Mouse (Mus musculus): ENCODE data around the gene Ulk2. TPM values are rescaled to one million over a fixed set of nuclear protein-coding genes. Genes with fewer than 3 reads are reported as not detected.
"Not testable (repeated sequence)": the region's sequence is repeated elsewhere in the genome, so short reads cannot be mapped to it uniquely, and the experiment has no call there.

Gene Ulk2
- 10 to 100 TPM in 1 of 2 experiments, 1 to 10 TPM in 1; 7.7 to 12.1 TPM for polyA plus RNA-seq (2017; shearing (Covaris generic))

GRCm38 (mm10) chr11:61854988-61855411 lies at the start of gene Ulk2:
Gene Ulk2 (minus strand): TSS chr11:61855073.
- ATAC-seq = peak; percentile 72

DNA sequence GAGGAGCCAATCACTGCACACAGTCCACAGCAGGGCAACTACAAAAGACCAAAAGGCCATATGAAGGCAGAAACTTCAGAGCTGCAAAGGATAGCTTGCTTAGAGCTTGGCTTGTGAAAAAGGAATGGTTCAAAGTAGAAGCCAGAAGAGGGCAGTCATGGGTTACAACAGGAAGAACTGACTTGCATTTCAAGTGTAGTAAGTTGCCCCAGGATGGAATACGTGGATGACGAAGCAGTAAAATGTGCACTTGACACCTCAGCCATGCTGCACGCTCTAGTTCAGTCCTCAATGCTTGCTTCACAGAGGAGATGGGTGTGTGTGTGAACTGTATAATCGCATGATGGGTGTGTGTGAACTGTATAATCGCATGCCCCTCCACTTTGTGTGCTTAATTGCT lies 27.3 kb upstream of the Ulk2 start:
- no peak for ATAC-seq

DNA sequence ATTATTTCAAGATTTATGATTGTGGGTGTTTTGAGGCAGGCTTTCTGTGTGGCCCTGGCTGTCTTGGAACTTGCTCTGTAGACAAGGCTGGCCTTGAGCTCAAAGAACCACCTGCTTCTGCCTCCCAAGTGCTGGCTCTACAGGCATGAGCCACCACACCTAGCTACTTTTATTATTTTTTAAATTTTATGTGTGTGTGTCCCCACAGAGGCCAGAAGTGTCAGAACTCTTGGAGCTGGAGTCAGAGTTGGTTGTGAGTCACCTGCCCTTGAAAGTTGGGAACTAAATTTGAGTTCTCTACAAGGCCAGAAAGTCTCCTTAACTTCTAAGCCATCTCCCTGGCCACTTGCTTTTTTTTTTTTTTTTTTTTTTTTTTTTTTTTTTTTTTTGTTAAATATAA lies 25.0 kb upstream of the Ulk2 start:
- ATAC-seq = no peak

DNA sequence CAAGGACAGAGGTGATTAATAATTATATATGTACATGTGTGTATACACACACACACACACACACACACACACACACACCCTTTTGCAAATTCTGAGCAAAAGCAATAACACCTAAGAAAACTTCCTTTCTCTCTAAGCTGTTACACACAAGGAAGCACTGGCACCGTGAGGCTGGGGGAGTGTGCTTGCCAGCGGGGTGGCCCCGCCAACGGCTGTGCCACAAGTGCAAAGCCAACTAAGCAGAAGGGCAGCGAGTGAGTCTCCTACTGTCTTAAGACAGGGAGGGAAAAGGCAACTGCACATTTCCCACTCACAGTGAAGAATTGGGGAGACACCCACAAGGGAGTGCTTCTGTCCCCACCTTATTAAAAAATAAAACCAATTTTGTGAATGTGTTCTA lies 17.0 kb upstream of the Ulk2 start:
- no peak for ATAC-seq

DNA sequence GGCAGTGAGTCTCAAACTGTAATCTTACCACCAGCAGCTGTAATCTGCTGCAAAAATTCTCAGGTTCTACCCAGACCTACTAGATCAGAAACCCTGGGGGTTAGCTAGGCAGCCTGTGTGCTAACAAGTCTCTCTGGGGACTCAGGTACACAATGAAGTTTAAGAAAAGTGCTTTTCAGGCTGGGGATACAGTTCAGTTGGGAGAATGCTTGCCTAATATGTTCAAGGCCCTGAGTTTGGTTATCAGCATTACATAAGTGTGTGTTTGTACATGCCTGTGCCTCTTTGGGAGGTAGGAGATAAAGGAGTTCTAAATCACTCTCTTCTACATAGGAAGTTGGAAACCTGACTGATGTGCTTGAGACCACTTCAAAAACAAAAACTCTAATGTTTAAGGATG lies 12.0 kb upstream of the Ulk2 start:
- no peak for ATAC-seq

GRCm38 (mm10) chr11:61861781-61862547 lies 7.1 kb upstream of the Ulk2 start:
- no peak for ATAC-seq

DNA sequence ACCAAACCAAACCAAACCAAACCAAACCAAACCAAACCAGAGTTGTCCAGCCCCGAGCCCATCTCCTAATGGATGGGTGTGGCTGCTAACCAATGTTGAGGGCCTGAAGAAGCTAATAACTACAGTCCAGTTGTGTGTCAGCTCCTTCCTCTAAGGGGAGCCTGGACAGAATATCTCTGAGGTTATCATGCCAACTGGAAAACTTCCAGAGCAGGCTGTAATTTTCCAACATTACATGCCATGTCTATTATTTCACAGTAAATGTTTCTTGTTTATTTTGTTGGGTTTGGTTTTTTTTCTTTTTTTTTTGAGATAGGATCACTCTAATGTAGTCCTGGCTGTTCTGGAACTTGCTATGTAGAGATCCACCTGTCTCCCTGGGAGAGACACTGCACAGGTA lies 4.4 kb upstream of the Ulk2 start:
- ATAC-seq = no peak

GRCm38 (mm10) chr11:61855539-61855938 lies 666 bp upstream of the Ulk2 start:
- ATAC-seq = peak; percentile 1

GRCm38 (mm10) chr11:61854211-61854987 lies 474 bp downstream of the Ulk2 start:
- ATAC-seq = peak; percentile 79

GRCm38 (mm10) chr11:61853659-61854058 lies 1.2 kb downstream of the Ulk2 start:
- ATAC-seq = no peak

GRCm38 (mm10) chr11:61852916-61853315 lies 2.0 kb downstream of the Ulk2 start:
- no peak for ATAC-seq

GRCm38 (mm10) chr11:61851195-61851594 lies 3.7 kb downstream of the Ulk2 start:
- ATAC-seq = no peak

DNA sequence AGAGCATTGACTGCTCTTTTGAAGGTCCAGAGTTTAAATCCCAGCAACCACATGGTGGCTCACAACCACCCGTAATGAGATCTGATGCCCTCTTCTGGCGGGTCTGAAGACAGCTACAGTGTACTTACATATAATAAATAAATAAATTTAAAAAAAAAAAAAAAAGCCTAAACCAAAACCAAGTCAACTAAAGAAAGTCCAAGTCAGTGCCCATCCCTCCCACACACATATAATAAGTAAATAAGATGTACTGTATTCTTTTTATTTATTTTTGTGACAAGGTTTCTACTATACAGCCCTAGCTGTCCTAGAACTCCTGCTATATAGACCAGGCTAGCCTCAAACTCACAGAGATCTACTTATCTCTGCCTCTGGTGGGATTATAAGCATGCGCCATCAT lies 14.2 kb downstream of the Ulk2 start:
- not testable (repeated sequence) for ATAC-seq

- ATAC-seq = no peak
These were observed 14.9 kb downstream of the Ulk2 start for GRCm38 (mm10) chr11:61839940-61840339.

GRCm38 (mm10) chr11:61839182-61839581 lies 15.7 kb downstream of the Ulk2 start:
- ATAC-seq = no peak

GRCm38 (mm10) chr11:61809793-61810192 lies 45.1 kb downstream of the Ulk2 start:
- ATAC-seq = no peak

GRCm38 (mm10) chr11:61808551-61809117 lies 46.2 kb downstream of the Ulk2 start:
- no peak for ATAC-seq

DNA sequence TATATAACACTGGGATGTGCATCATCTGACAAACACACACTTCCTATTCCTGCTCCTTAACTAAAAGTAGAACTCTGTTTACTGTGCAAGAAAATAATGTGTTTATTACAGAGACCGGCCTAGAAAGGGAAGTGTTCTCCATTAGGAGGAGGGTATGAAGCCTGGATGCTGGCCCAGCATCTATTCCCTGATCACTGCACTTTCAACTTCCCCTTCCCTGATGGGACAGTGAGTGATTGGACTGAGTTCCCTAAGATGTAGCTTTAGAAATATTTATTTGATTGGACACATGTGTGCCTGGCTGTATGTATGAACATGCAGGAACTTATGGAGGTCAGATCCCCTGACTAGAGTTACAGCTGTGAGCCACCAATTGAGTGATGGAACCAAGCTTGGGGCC lies 61.4 kb downstream of the Ulk2 start:
- no peak for ATAC-seq

DNA sequence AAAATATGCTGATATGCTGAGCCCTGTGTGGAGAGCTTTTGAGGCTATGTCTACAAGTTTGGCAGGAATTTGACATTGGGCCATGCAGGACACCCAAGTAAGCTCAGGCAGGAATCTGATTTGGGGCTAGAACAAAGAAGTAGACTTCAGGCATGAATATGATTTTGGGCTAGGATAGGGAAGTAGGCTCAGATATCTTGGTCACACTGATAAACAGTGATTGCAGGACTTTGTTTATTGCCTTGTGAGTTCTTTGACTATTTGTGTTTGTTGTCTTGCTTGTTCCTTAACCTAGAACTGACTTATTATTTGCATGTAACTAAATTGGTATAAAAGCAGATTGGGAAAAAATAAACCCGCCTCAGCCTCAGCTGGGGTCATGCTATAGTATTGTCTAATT lies 66.3 kb downstream of the Ulk2 start:
- no peak for ATAC-seq

- ATAC-seq = not testable (repeated sequence)
These were observed 72.3 kb downstream of the Ulk2 start for GRCm38 (mm10) chr11:61782526-61782925.

- ATAC-seq = no peak
These were observed 80.2 kb downstream of the Ulk2 start for GRCm38 (mm10) chr11:61774551-61775149.

DNA sequence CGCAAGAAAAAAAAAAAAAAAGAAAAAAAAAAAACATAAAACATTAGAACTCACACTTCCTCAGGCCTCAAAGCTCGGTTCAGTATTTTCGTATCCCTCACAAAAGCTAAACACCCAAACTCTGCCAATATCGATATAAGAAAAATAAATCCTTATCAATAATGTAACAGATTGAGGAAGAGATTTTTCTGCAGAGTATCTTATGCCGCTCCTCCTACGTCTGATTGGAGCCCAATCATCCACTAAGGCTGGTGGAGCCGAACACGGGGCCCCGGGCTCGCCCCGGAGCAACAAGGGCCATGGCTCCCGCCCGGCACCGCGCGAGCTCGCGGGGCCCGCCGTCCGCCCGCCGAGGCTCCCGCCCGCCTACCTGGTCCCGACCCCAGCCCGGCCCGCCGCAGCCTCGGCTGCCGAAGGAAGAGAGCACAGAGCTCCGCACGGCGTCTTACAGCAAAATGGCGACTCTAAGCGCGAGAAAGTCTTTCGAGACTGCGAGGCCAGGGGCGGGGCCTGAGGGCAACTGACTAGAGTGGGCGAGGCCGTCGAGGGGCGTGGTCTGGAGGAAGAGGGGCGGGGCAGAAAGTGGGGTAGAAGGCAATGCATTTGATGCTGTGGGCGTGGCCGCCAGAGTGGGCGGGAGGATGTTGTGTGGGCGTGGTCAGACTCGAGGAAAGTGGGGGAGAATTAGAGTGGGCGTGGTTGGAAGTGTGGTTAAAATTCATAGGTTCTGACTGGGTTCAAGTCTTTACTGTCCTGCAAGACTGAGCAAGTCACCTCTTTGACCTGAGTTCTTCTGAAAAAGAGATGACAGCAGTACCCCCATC lies 93.1 kb downstream of the Ulk2 start, which contains the start of gene Prpsap2:
Prpsap2 (minus strand) TSS at position 505 of the 824 bp plus-strand sequence.
- ATAC-seq = peak; percentile 97
